Mouse (Mus musculus) gastrocnemius, postnatal 14 days (tissue): ENCODE results near the gene Cep95. TPM values are rescaled to one million over a fixed set of nuclear protein-coding genes. Genes with fewer than 3 reads are reported as not detected.
"Not testable (repeated sequence)": the region's sequence is repeated elsewhere in the genome, so short reads cannot be mapped to it uniquely, and the experiment has no call there.

Experiments used
- DNase-seq: peaks from one replicate; pipeline ENCODE4 v3.0.0; 2021; ENCODE audit warnings: mixed read lengths
- intact Hi-C: fragments of 180-260 bp; cut with DNase I; formaldehyde crosslinking; loops from one replicate; pipeline ENCODE4 v1.15.1; 2025; ENCODE audit warnings: low total_unique reads
- total RNA-seq, 2 experiments: library from RNA; stranded (reverse); gene quantifications; 2 replicates each; pipeline ENCODE4 v1.2.3; 2021

Gene Cep95
- total RNA-seq, 2 experiments from 2014 or later, result 4.9 to 5.0 TPM

DNA sequence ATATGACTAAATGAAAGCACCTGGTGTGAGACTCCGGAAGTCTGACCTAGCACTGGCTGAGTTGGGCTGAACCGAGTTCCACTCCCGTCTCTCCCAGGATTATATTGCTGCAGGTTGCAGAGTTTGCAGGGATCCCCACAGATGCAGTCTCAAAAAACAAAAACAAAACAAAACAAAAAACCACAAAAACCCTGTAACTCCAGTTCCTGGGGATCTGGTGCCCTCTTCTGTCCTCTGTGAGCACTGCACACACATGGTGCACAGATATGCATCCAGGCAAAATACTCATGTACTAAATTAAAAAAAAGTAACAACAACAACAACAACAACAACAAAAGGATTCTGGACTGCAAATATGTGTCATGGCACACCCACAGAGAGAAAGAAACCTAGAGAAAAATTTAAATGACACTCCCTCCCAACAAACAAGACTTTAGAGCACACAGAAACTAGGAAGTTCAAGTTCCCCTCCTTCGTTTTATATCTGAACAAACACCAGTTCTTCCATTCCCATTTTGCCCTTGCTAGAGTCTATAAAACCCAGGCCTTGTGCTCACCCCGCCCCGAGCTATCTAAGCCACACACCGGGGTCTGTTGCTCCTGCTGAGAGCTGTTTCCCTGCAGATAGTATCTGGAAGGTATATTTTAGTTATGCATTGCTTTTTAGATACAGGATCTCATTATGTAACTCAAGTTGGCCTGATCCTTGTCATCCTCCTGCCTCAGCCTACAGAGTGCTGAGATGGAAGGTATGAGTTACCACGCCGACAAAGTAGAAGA lies 18.7 kb upstream of the Cep95 start:
- intact Hi-C loops, result no loop called here
- no peak for DNase-seq

DNA sequence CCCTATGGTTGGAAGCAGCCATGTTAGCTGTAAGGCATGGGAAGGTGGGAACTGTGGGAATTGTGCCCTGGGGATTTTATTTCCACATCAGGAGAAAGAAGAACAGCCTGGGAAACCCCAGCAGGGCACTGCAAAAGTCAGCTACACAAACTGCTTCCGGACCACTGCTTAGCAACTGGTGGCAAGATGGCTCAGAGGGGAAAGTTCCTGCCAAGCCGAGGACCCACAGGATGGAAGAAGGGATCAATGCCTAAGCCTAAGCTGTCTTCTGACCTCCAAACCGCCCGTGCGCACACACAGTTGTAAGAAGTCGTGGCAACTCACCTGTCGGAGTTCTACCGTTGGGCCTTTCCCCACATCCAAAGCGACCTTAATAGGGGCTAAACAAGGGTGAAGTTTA lies 16.0 kb upstream of the Cep95 start:
- intact Hi-C loops, result no loop called here
- no peak for DNase-seq

- no peak for DNase-seq
- intact Hi-C loops, result no loop called here
These were observed 12.1 kb upstream of the Cep95 start for GRCm38 (mm10) chr11:106776960-106777359.

DNA sequence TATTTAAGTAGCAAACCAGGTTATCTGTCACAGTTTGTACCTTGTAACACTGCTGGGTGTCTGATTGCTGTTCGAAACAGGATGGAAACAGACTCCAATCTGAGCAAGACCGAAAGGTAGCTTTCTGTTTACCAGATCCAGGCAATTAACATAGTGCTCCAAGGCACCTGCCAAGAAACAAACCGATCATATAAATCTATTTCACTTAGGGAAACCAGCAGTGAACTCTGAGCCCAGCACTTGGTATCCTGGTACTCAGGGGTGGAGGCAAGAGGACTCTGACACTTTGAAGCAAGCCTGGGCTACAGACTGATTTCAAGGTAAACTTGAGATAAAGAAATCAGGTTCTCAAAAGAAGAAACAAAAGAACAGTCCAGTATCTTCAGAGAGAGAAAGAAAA lies 11.7 kb upstream of the Cep95 start:
- intact Hi-C loops, result no loop called here
- DNase-seq, result no peak

DNA sequence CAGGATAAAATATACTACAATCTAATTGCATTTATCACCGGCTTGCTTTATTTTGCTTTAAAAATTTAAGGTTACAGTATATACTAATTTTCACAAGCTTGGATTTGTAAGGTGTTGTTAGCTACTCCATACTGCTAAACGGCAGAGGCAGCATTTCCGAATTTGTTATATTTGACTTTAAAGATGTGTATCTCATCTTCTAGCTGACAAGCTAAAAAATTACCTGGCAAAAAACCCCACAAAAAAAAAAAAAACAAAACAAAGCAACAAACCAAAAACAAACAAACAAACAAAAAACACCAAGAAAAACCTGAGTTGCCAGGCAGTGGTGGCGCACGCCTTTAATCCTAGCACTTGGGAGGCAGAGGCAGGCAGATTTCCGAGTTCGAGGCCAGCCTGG lies 10.9 kb upstream of the Cep95 start:
- intact Hi-C loops, result no loop called here

GRCm38 (mm10) chr11:106778589-106779387 lies 10.3 kb upstream of the Cep95 start:
- intact Hi-C loops, result no loop called here
- no peak for DNase-seq

More for the DNA sequence above, 10.9 kb upstream of the Cep95 start:
- no peak for DNase-seq

GRCm38 (mm10) chr11:106779388-106780088 lies 9.5 kb upstream of the Cep95 start, which contains the start of gene Polg2:
Polg2 (minus strand) TSS chr11:106779537.
- peak; percentile 91 for DNase-seq
- intact Hi-C loops, result no loop called here

GRCm38 (mm10) chr11:106780089-106780425 lies 9.0 kb upstream of the Cep95 start:
- intact Hi-C loops, result no loop called here
- no peak for DNase-seq

GRCm38 (mm10) chr11:106780590-106781220 lies 8.3 kb upstream of the Cep95 start:
- intact Hi-C loops, result no loop called here
- DNase-seq, result no peak

DNA sequence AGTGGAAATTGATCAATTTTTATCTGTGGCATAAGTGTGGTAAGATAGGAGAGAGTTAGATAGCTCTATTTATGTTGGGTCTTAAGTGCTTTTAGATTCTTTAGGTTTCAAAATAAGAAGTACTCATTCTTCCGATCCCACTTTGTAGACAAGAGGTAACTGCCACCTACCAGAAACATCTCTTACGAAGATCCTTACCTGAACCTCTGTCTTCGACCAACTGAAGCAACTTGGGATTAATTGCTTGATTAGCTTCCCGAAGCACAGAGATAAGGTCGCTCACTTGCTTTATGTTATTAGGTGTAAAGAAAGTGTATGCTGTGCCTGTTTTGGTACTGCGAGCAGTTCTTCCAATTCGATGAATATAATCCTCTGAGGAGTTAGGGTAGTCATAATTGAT lies 6.8 kb upstream of the Cep95 start:
- DNase-seq, intact Hi-C loops: not testable (repeated sequence)

DNA sequence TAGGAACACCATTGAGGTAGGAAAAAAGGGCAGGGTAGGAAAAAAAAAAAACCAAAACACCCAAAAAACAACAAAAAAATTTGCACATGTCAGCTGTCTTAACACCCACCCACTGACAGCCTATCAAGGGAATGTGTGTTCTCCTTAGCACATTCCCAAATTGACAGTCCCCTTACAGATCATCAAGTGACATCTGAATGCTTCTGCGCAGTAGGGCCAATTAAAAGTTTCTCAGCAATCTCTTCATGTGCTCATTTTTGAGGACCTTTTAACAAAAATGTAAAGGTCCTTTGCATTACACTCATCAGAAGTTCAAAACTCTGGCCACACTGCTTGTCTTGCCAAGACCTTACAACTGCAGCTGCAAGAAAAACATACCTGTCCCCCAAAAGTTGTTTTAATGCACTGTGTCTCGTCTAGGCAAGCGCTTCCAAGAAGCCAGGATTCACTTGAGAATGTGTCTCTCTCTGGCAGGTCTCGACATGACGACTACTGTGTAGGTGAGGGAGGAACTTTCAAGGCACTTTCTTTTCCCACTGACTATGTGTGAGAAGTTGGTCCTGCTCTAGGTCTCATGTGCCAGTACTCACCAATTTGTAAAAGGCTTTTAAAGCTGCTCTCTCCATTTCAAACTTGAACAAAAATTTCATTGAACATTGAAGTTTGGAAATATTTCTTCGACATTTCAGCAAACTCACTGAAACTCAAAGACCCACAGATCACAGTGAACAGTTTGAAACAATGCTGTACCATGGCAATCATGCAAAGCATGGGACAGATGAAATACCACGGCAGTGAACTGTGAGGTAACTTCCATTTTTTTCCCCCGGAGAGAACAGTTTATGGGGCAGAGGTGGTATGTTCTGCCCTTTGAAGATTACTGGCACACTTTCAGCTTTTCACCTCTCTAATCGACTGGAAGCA lies 5.9 kb upstream of the Cep95 start:
- no peak for DNase-seq
- intact Hi-C loops, result no loop called here

DNA sequence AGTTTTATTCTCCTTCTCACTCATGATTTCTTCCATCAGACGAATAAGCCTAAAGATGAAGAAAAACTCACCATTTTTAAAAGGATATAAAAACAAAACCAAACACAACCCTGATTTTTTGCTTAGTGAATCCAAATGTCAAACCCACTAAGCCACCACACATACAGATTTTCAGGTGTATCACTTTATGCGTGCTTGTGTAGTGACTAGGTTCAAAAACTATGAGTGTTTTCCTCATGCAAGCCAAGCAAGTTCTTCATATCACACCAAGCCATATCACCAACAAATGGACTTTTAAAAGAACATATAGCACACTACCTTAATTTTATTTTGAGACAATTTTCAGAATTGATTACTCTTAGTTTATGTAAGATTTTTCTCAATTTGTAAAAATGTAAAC lies 4.6 kb upstream of the Cep95 start:
- DNase-seq, result no peak
- intact Hi-C loops, result no loop called here

- no peak for DNase-seq
- intact Hi-C loops, result no loop called here
These were observed 4.0 kb upstream of the Cep95 start for GRCm38 (mm10) chr11:106785043-106785442.

- DNase-seq, result peak; percentile 94
- intact Hi-C loops, result no loop called here
These were observed 1.7 kb upstream of the Cep95 start for GRCm38 (mm10) chr11:106787131-106788025.

- peak; percentile 99 for DNase-seq
- intact Hi-C loops, result no loop called here
These were observed 852 bp upstream of the Cep95 start for GRCm38 (mm10) chr11:106788026-106788774.

DNA sequence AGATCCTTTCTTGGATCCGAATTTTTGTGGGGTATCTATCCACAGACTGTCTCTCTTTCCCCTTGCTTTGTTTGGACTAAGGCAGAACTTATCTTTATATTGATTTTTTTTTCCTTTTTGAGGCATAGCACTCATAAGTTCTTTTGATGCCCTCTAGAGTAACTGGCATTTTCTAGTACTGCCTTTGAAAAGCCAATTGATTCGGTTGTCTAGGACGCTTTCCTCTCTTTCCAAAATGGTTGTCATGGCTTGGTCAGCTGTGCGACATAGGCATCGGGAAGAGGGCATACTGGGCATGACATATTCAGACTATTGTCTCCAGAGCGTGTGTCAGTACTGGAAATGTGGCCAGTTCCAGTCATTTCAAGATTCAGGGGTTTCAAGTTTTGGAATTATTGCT lies 597 bp downstream of the Cep95 start:
- no peak for DNase-seq
- intact Hi-C loops, result no loop called here

DNA sequence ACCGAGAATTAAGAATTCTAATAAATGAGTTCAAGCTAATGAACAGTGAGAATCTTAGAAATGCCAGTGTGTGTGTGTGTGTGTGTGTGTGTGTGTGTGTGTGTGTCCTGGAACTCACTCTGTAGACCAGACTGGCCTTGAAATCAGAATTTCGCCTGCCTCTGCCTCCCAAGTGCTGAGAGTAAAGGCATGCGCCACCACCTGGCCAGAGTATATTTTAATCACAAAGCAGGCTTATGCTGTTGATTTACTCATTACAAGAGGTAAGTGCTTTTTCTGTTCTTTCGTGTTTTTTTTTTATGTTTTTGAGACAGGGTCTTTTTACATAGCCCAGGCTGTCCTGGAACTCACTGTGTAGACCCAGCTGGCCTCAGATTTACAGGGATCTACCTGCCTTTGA lies 4.8 kb downstream of the Cep95 start:
- no peak for DNase-seq
- intact Hi-C loops, result no loop called here
